Mouse (Mus musculus) spleen, adult 2 months (tissue): ENCODE data around the gene C2cd3.

ENCODE experiments used
- CTCF ChIP-seq: fragments of 200-500 bp; IDR thresholded peaks from 2 replicates; pipeline ENCODE4 v1.5.1; 2011; ENCODE audit warnings: mild to moderate bottlenecking, inconsistent platforms; ENCODE audit not compliant: insufficient read depth, insufficient read length, insufficient replicate concordance; ENCODE audit errors: extremely low read depth
- POLR2A ChIP-seq: fragments of 200-500 bp; IDR thresholded peaks from 2 replicates; pipeline ENCODE4 v1.6.1; 2011; ENCODE audit warnings: low read depth, low read length, inconsistent platforms

DNA sequence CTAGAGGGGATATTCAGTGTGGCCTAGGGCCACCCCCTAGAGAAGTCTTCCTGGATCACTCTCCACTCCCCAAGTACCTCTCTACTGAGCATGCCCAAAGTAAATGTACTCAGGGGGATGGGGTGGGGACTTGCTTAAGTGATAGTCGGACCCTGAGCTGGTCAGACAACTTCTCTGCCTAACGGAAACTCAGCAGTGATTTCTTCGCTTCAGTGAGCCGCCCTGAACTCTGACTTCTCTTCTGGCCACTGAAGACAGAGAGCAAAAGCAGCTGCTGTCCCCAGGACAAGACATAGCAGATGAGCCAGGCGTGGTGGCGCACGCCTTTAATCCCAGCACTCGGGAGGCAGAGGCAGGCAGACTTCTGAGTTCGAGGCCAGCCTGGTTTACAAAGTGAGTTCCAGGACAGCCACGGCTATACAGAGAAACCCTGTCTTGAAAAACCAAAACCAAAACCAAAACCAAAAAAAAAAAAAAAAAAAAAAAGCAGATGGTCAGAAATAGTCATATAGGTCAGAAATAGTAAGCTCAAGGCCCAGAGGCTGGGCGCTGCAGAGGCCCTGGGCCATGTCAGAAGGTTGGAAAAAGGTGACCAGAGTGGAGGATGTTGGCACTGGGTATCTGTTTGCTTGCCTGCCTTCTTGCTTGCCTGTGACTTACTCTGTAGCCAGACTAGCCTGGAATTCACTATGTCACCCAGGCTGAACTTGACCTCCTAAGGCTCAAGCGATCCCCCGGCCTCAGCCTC, 132.9 kb downstream of the C2cd3 start:
- TF ChIP-seq POLR2A (no peak; the same call in 1 of the 2 replicates), CTCF (no peak)
